Mouse (Mus musculus) frontal cortex, adult (tissue): ENCODE data around the gene Xpot.

Experiments
- ATAC-seq: cut with Nextera tagmentation; 2 replicates; pipeline ENCODE4 v1.9.2; 2017; ENCODE audit warnings: mild to moderate bottlenecking, moderate library complexity, mixed read lengths; ENCODE audit not compliant: low TSS enrichment

Xpot gene

DNA sequence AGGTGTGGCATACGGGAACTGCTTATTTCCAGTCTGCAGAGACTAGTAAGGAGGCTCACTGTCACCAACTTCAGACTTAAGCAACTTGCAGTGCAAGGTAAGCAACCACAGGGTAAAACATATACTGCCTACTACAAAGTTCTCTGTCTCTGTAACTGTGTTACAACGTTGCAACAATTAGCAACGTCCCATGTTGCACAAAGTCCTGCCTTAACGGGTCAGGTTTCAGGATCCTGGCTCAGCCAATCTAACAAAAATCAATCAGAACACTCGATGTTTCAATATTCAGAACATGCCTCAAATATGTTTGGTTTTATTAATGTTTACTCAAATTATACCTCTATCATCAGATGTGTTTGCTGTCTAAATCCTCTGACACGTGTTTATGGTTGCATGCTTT, 3.7 kb downstream of the Xpot start:
- ATAC-seq, result no peak

DNA sequence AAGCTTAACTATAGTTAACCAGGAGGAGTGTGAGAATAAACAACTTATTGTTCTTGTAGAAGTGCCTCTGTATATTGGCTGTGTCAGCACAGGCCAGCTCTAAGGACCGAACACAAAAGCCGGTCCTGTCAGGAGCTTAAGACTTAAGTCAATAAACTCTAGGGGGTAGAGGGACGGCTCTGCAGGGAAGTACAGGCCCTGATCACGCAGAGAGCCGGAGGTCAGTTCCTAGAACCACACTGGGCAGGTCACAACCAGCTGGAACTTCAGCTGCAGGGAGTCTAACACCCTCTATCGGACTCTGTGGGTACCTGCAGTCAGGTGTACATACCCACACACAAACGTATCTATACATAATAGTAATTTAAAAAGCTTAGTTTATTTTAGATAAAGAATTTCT, 10.2 kb downstream of the Xpot start:
- no peak for ATAC-seq

DNA sequence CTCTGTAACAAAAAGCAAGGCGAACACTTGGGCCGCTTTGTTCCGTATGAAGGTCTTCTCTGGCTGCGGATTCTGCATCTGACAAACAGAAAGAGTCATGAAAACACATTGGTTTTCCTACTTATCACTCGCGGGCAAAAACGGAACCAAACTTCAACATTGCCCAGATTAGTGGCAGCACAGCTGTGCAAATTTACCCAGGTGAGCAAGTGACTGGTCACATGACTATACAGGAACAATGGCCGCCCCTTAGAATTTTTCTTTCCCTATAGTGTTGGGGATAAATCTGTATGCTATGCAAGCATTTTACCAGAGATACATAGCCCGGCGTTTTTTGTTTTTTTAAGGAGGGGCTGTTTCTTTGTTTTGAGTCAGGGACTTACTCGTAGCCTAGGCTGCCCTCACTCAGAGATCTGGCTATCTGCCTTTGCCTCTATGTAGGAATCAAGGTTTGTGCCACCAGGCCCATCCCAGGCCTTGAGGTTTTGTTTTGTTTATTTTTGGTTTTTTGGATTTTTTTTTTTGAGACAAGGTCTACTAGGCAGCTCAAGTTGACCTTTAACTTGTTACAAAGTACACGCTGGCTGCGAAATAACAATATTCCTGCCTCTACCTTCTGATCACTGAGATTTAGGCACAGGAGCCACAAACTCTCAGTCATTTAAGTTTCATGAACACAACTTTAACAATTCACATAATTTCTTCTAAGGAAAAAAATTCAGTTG, 10.8 kb downstream of the Xpot start:
- ATAC-seq, result no peak

DNA sequence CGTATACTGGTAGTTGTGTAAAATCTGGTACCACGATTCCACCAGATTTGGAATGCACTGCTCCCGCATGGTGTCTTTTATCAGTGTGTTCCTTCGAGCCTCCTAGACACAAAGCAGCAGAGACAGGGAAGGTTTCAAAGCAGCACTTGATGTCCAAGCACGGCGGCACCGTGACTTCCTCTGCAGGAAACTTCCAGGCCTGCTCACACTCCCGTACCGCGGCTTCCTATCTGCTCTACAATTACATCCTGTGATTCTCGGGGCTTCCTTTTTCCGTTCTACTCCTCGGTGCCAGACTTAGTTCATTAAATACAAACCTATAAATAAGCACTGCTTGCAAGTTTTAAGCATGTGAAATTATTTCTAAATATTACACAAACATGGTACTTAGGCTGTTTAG, 12.6 kb downstream of the Xpot start:
- ATAC-seq, result peak; percentile 44

DNA sequence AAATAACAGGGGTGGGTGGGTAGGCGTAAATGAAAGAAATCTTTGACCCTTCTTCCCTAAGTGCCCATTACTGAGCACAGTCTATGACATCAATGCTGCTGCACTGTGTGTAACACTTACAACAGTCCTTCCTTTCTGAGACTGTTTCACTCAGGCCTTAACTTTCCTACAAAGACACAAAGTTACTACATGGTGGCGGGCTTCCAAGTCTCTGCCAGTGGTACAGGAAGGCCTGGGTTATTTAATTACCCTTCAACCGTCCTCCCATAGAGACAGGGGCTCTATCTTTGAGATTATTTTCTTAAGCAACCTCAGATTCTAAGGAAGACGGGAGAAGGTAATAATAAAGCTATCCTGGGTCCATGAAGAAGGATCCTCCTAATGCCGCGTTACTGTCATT, 13.7 kb downstream of the Xpot start:
- ATAC-seq, result no peak

DNA sequence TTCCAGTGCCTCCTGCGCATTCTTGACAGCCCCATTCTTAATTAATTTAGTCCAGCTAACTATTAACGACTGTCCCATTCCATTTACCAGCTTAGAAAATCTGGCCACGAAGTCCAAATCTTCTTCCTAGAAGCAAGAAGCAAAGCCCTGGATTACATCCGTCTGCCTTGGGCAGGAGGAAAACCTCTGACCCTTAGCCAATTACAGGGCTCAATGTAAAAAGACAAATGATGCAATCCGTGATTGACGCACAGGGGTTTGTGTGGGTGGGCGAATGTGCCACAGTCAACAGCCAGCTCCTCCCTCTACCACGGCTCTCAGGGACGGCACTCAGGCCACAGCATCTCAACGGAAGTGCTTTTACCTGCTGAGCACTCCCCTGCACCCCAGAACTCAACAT, 14.5 kb downstream of the Xpot start:
- no peak for ATAC-seq

DNA sequence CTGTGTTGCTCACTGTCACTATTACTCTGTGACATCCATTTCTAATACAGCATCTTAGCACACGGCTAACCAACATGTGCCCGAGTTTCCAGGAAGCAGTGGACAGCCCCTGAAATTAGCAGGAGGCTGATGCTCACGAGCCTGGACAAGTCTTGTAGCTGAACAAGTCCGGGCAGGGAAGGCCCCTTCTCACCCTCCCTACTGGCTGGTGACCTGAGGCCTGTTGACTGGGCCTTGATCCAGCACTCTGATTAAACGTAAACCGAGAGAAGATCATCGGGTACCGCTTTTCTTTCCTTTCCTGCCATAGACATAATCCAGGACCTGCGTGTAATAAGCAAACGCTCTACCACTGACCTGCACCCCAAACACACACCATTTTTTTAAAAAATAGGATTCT, 18.0 kb downstream of the Xpot start:
- no peak for ATAC-seq

DNA sequence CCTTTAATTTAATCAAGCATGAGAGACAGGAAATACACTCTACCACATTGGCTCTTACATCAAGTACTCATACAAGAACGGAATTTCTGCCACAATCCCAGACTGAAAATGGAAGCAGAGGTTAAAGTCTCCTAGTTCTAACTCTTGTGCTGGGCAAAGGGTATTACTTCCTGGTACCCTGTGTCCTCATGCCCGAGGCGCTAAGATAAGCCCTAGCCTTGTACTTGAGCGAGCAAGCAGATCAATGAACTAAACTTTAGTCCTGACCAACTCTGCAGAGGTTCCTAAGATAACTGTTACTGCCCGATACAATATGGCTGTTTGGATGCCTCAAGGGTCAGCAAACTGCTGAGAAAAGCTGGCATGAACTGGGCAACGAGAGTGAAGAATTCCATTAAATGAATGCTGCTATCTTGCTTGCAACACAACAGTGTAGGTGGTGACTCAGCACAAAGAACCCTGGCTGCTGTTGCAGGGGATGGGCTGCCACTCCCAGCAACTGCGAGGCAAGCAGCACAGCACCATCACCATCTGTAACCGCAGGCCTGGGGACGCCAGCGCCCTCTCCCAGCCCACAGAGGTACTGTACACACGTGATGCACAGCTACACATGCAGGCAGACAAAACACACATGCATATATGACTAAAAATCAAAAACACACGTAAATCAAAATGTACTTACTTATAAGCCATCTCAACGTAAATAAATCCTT, 21.3 kb downstream of the Xpot start:
- ATAC-seq, result no peak

DNA sequence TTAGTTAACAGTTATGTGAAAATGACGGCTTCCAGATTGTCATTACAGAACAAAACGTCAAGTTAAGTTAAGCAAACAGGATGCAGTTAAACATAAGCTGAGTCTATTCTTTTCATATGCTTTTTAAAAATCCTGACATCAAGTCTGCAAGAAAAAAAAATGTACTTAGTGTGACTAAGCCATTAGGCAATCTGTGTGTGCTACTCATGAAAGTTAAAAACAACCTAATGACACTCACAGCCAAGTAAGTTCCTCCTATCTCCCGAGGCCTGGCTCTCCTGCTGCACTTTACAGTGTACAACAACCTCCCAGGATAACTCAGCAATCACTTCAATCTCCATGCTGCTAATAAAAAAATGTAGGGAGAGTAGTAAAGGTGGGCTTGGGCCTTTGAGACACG, 22.6 kb downstream of the Xpot start:
- ATAC-seq, result no peak

DNA sequence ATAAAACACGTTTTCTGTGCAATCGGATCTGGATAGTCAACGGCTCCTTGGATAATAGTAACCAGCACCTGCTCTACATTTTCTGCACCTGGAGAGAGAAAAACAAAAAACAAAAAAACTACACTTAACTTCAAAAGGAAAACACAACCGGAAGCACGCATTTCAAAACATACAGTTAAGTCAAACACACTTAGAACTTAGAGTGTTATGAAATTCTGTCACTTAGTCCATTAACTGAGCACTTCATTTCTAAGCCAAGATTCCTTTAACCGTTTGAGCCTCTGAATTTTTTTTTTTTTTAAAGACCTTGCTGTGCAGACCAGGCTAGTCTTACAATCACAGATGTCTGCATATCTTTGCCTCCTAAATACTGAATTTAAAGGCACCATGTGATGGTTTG, 24.9 kb downstream of the Xpot start:
- no peak for ATAC-seq

DNA sequence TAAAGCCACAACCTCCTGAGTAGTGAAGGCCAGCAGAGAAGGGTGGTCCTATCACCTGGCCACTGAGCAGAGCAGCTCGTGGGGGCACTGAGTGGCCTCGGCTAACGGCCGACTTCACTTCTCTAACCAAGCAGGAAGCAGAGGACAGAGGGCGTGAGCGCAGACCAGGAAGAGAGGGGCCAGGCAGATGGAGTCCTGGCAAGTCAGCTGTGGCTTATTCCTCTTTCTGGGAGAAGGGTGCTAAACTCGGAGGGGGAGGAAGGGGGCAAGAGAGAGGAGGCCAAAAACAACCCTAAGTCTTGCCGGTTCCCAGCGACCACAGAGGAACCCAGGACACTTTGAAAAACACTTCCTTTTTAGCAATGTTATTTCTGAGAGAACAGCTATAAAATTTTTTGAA, 29.6 kb downstream of the Xpot start:
- ATAC-seq, result no peak

DNA sequence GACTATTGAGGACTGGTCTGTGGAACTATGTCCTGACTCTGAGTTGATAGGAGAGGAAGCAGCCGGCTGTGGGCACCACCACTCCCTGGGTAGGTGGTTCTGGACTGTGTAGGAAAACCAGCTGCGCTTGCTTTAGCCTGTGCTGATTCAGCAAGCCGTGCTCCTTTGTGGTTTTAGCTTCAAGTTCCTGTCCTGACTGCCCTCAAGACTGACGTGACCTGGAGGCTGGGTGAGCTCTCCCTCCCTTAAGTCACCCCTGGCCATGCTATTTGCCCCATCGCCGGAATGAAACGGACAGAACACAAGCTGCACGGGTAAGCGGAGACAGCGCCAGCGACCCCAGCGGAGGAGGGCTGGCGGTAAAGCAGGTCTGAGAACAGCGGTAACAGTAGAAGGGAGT, 35.0 kb downstream of the Xpot start:
- no peak for ATAC-seq

DNA sequence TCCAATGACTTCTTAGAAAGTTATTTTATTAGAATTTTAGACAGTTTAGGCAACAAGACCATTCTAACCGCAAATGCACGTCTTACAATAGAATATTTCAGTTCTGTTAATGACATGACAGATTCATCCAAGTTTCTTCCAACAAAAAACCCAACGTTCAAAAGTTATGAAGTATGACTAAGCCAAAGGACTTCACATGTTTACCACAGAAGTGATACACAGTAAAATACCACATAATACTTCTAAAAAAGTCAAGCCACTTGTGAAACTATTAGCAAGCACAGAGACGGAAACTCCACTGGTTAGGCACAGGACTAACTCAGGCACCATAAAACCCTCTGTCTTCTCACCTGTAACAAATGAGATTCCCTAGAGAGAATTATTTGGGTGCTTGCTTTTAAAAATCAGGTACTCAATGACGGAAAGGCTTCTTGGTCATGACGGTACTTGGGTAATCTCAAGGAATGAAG, 38.7 kb downstream of the Xpot start:
- no peak for ATAC-seq

DNA sequence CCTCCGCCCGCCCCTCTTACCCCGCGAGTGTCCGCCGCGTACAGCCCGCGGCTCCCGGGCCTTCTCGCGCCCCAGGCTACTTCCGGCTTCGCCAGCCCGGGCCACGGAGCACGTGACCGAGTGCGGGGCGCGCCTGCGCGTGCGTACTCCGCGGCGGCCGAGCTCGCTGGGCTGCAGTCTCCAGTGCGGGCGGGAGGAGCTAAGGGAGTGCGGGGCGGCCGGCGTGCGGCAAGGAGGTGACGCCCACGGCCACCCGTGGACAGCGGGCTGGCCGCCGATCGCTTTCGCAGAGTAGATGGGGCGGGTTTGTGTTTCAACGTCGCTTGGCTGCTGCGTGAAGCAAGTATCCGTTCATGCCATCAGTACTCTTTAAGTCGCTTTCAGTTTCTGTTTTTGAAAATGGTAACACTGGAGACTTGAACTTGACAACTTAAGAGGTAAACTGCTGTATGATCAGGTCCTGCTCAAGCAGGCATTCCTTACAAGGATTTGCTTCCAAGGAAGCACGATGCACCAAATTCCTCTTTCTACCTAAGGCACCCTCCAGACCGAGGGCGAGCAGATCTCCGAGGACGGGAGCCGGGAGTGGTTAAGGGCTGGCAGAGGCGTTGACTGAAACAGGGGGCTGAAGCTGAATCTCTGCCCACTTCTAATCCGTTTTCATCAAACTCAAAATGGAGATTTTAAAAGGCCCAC, 39.3 kb downstream of the Xpot start, which contains the start of gene Tbk1:
Gene Tbk1 (minus strand): TSS at position 113 of the 696 bp plus-strand sequence.
- peak; percentile 91 for ATAC-seq

DNA sequence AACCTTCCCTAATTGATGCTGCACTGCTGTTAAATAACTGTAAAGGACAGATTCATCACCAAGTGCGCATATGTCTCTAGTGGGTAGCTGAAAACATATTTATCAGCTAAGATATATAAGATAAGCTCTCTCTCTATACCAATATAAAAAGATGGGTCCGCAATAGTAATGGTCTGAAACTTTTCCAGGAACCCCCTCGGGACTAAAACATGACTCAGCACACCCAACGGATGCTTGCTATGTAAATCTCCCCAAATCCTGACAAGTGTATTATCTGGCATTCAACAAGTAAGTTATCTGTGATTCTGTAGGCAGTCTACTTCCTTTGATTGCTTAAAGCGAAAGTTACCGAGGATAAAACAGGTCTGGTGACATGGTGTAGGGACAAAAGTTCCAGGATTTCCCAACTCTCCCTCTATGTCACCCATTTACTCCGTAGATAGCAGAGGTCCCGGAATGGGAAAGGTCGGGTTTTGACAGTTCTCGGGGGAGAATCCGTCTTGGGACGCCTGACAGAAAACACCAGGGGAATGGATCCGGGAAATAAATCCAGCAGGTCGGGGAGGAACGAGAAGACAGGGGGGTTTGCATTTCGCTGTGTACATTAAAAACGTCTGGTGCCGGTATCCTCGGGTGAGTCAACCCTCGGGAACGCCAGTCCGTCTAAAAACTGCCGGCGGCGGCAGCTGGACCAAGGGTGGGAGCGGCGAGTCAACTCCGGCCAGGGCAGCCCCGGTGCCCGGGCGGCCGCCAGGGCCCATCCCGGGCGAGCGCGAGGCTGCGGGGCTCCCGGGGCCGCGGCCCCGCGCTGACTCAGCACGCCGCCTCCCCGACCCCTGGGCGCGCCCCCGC, 40.1 kb downstream of the Xpot start:
- ATAC-seq, result 0 out of 2 replicates have a peak, but pooled peaks have one; percentile 3

DNA sequence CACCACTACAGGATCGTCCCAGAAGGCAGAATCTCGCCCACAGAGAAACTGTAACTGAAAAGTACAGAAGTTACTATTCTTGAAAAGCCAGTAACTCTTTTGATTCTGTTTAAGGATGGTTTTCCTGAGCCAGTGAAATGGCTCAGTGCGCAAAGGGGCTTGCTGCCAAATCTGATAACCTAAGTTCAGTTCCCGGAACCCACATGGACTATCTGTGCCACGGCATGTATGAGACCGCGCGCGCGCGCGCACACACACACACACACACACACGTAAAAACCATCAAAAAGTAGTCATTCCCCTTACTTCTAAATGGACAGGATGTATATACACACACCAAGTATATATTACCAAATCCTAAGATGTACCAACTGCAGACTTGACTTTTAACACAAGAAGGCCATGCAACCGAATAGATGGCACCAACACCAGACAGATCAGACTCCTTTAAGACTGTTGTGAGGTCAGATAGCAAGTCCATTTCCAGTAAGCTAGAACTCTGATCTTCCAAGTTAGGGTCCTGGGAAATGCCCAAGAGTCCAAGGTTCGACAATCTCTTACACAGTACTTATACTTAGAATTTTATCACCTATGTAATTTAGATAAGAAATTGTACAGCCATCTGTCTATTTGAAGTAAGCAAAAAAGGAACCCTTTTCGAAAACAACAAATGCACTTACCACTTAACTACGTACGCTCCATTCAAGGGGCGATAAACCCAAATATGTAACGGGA, 40.9 kb downstream of the Xpot start:
- no peak for ATAC-seq

DNA sequence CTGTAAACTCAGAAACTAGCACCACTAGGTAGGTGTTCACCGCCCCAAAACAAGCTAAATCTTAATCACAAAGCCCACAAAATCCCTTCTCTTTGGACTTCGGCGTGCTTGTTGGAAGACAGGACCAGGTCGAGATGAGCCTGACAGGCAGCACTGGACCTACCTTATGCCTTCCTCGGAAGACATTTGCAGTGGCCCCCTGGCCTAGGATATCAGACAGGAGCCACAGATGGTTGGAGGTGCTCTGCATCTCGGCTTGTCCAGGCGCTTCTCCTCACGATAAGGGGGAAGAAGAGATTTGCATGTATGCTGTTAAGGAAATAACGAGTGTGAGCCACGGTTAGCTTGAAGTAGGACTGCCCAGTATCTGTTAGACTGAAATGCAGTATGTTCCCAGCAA, 42.1 kb downstream of the Xpot start:
- ATAC-seq, result no peak

DNA sequence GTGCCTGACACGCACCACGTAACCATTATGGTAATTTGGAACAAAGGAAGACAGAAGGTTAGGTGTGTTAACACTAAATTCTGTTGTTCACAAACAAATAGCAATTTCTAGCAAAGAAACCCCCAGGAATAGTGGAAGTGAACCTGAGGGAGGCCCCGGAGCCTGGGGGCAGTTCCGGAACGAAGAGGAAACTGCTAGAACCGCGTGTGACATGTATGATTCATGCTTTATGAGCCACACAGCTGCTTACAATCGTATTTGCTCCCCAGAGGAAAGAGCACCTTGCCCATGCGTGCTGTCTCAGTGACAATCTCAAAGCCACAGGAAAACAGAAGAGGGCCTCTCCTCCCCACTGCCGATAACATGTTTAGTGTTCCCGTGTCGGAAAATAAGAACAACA, 43.1 kb downstream of the Xpot start:
- ATAC-seq, result no peak

DNA sequence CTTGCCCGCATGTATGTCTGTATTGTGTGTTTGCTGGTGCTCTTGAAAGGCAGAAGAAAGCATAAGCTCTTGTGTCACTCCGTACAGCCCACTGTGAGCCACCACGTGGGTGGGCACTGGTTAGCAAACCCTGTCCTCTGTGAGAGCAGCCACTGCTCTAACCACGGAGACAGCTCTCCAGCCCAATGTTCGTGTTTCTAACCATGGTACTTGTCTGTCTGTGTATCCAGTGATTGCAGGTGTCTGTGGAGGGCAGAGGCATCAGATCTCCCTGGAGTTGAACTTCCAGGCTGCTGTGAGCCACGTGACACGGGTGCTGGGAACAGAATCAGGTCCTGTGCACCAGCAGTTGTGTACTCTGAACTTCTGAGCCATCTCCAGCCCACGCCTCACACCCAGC, 43.8 kb downstream of the Xpot start:
- ATAC-seq, result no peak

DNA sequence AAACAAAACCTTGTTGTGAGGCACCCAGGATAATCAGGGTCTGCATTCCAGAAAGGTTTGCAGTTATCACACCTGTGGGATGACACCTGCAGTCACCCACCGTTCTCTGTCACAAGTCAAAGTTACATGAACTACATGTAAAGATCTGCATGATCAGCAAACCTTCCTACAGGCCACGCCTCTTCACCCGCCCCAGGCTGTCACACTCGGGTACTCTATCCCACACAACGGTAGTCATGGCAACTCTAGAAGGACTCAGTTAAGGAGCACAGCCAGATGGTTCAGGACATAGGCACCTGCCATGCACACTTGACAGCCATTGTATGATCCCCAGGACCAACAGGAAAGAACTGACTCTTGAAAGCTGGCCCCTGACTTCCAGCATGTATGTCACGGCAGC, 44.7 kb downstream of the Xpot start:
- peak; percentile 49; the same call in 1 of the 2 replicates for ATAC-seq

DNA sequence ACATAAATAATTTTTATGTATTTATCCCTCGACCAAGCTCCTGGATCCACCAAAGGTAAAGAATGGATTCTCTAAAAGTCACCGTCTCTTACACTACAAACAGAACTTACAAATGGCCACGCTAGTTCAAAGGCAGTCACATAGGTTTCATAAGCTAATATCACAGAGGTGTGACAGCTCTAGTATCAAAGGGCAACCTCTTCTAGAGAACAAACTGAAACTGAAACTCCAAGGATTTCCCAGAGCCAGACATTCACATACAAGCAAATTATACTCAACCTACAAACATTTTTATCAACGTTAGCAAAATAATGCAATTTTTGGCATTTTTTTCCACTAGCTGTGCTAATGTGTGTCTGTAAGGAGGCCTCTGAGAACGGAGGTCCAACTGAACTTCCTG, 45.8 kb downstream of the Xpot start:
- no peak for ATAC-seq
